Mouse (Mus musculus): Measurements from ENCODE around the gene Ear1. TPM values are rescaled to one million over a fixed set of nuclear protein-coding genes. Genes with fewer than 3 reads are reported as not detected.
"Not testable (repeated sequence)": the region's sequence is repeated elsewhere in the genome, so short reads cannot be mapped to it uniquely, and the experiment has no call there.

The Ear1 gene
- not detected in 2 replicates for polyA plus RNA-seq (2015; fragmentation: Nextera tagmentation; extraction: Ambion mirVana)

GRCm38 (mm10) chr14:43875417-43875816 lies at the start of gene Ear1:
Gene Ear1, minus strand, starts transcription at chr14:43875517.
- not testable (repeated sequence) for H3K27ac ChIP-seq (ENCODE audit: low read length); H3K9ac ChIP-seq (replicated peaks; ENCODE audit: low read length); H3K4me1 ChIP-seq (ENCODE audit: insufficient read depth, low read length); H3K4me3 ChIP-seq (ENCODE audit: low read length); H3K4me2 ChIP-seq (replicated peaks; ENCODE audit: low read depth, low read length); H3K36me3 ChIP-seq (ENCODE audit: insufficient read depth, low read length); ATAC-seq (ENCODE audit: low FRiP score, low TSS enrichment); H3K27me3 ChIP-seq (ENCODE audit: insufficient read depth, low read length); H3K9me3 ChIP-seq (ENCODE audit: low read length)
- WGBS = 81% methylated on average over 2 of the region's 3 CpGs

GRCm38 (mm10) chr14:43924688-43925403 lies 49.5 kb upstream of the Ear1 start, which contains the start of gene Gm8113:
Gene Gm8113, plus strand, starts transcription at chr14:43925390.
- H3K27ac ChIP-seq (ENCODE audit: low read length) = peak within 1 kb of the TSS; percentile 86
- 11% methylated on average over 10 of the region's 10 CpGs for WGBS
- not testable (repeated sequence) for H3K27me3 ChIP-seq (ENCODE audit: insufficient read depth, low read length)

GRCm38 (mm10) chr14:43923459-43923858 lies 48.1 kb upstream of the Ear1 start, which contains the start of gene Ear10:
Gene Ear10, minus strand, starts transcription at chr14:43923559.
- not testable (repeated sequence) for H3K36me3 ChIP-seq (ENCODE audit: insufficient read depth, low read length); ATAC-seq (ENCODE audit: low FRiP score, low TSS enrichment); H3K4me2 ChIP-seq (replicated peaks; ENCODE audit: low read depth, low read length); H3K9ac ChIP-seq (replicated peaks; ENCODE audit: low read length); H3K4me1 ChIP-seq (ENCODE audit: insufficient read depth, low read length); H3K27ac ChIP-seq (ENCODE audit: low read length); H3K9me3 ChIP-seq (ENCODE audit: low read length); H3K4me3 ChIP-seq (ENCODE audit: low read length); H3K27me3 ChIP-seq (ENCODE audit: insufficient read depth, low read length)
- WGBS = 77% methylated on average over 3 of the region's 3 CpGs

More at GRCm38 (mm10) chr14:43924688-43925403, 49.5 kb upstream of the Ear1 start, which contains the start of gene Gm8113:
- peak within 1 kb of the TSS; percentile 43 for H3K4me2 ChIP-seq (replicated peaks; ENCODE audit: low read depth, low read length)
- H3K4me3 ChIP-seq (ENCODE audit: low read length) = peak within 1 kb of the TSS; percentile 50
- not testable (repeated sequence) for H3K9me3 ChIP-seq (ENCODE audit: low read length); H3K4me1 ChIP-seq (ENCODE audit: insufficient read depth, low read length); H3K36me3 ChIP-seq (ENCODE audit: insufficient read depth, low read length)
- ATAC-seq (ENCODE audit: low FRiP score, low TSS enrichment) = peak; percentile 99
- peak within 1 kb of the TSS; percentile 72 for H3K9ac ChIP-seq (replicated peaks; ENCODE audit: low read length)

GRCm38 (mm10) chr14:43918214-43918613 lies 42.9 kb upstream of the Ear1 start:
- not testable (repeated sequence) for H3K9me3 ChIP-seq (ENCODE audit: low read length); H3K27me3 ChIP-seq (ENCODE audit: insufficient read depth, low read length); H3K36me3 ChIP-seq (ENCODE audit: insufficient read depth, low read length); H3K4me3 ChIP-seq (ENCODE audit: low read length); H3K4me2 ChIP-seq (replicated peaks; ENCODE audit: low read depth, low read length); ATAC-seq (ENCODE audit: low FRiP score, low TSS enrichment); H3K27ac ChIP-seq (ENCODE audit: low read length); H3K4me1 ChIP-seq (ENCODE audit: insufficient read depth, low read length); H3K9ac ChIP-seq (replicated peaks; ENCODE audit: low read length)

- H3K27me3 ChIP-seq (ENCODE audit: insufficient read depth, low read length); H3K36me3 ChIP-seq (ENCODE audit: insufficient read depth, low read length); H3K4me1 ChIP-seq (ENCODE audit: insufficient read depth, low read length); H3K27ac ChIP-seq (ENCODE audit: low read length); ATAC-seq (ENCODE audit: low FRiP score, low TSS enrichment); H3K4me3 ChIP-seq (ENCODE audit: low read length); H3K9ac ChIP-seq (replicated peaks; ENCODE audit: low read length); H3K9me3 ChIP-seq (ENCODE audit: low read length); H3K4me2 ChIP-seq (replicated peaks; ENCODE audit: low read depth, low read length): not testable (repeated sequence)
- 83% methylated on average over 3 of the region's 3 CpGs for WGBS
Observed at GRCm38 (mm10) chr14:43898577-43898976, 23.3 kb upstream of the Ear1 start.

- not testable (repeated sequence) for ATAC-seq (ENCODE audit: low FRiP score, low TSS enrichment); H3K36me3 ChIP-seq (ENCODE audit: insufficient read depth, low read length); H3K4me1 ChIP-seq (ENCODE audit: insufficient read depth, low read length); H3K27ac ChIP-seq (ENCODE audit: low read length); H3K27me3 ChIP-seq (ENCODE audit: insufficient read depth, low read length); H3K9ac ChIP-seq (replicated peaks; ENCODE audit: low read length); H3K9me3 ChIP-seq (ENCODE audit: low read length); H3K4me3 ChIP-seq (ENCODE audit: low read length); H3K4me2 ChIP-seq (replicated peaks; ENCODE audit: low read depth, low read length)
- 56% methylated on average over 1 of the region's 2 CpGs for WGBS
Observed at GRCm38 (mm10) chr14:43895357-43895756, 20.0 kb upstream of the Ear1 start.

- H3K36me3 ChIP-seq (ENCODE audit: insufficient read depth, low read length); H3K4me3 ChIP-seq (ENCODE audit: low read length); ATAC-seq (ENCODE audit: low FRiP score, low TSS enrichment); H3K9ac ChIP-seq (replicated peaks; ENCODE audit: low read length); H3K27ac ChIP-seq (ENCODE audit: low read length); H3K4me2 ChIP-seq (replicated peaks; ENCODE audit: low read depth, low read length); H3K9me3 ChIP-seq (ENCODE audit: low read length); H3K4me1 ChIP-seq (ENCODE audit: insufficient read depth, low read length); H3K27me3 ChIP-seq (ENCODE audit: insufficient read depth, low read length): not testable (repeated sequence)
- 86% methylated on average over 1 of the region's 1 CpGs for WGBS
Observed at GRCm38 (mm10) chr14:43891288-43891687, 16.0 kb upstream of the Ear1 start.

GRCm38 (mm10) chr14:43886235-43886634 lies 10.9 kb upstream of the Ear1 start:
- H3K4me2 ChIP-seq (replicated peaks; ENCODE audit: low read depth, low read length); H3K9me3 ChIP-seq (ENCODE audit: low read length); H3K9ac ChIP-seq (replicated peaks; ENCODE audit: low read length); H3K27me3 ChIP-seq (ENCODE audit: insufficient read depth, low read length); H3K4me1 ChIP-seq (ENCODE audit: insufficient read depth, low read length); H3K27ac ChIP-seq (ENCODE audit: low read length); H3K36me3 ChIP-seq (ENCODE audit: insufficient read depth, low read length); H3K4me3 ChIP-seq (ENCODE audit: low read length); ATAC-seq (ENCODE audit: low FRiP score, low TSS enrichment): not testable (repeated sequence)
- whole genome bisulfite sequencing = 38% methylated on average over 1 of the region's 1 CpGs

- not testable (repeated sequence) for H3K4me1 ChIP-seq (ENCODE audit: insufficient read depth, low read length); H3K27ac ChIP-seq (ENCODE audit: low read length); H3K27me3 ChIP-seq (ENCODE audit: insufficient read depth, low read length); ATAC-seq (ENCODE audit: low FRiP score, low TSS enrichment); H3K4me2 ChIP-seq (replicated peaks; ENCODE audit: low read depth, low read length); H3K4me3 ChIP-seq (ENCODE audit: low read length); H3K36me3 ChIP-seq (ENCODE audit: insufficient read depth, low read length); H3K9ac ChIP-seq (replicated peaks; ENCODE audit: low read length); H3K9me3 ChIP-seq (ENCODE audit: low read length)
- WGBS = 91% methylated on average over 5 of the region's 5 CpGs
Observed at GRCm38 (mm10) chr14:43879966-43880545, 4.7 kb upstream of the Ear1 start.

GRCm38 (mm10) chr14:43877789-43878188 lies 2.5 kb upstream of the Ear1 start:
- H3K4me1 ChIP-seq (ENCODE audit: insufficient read depth, low read length); H3K4me3 ChIP-seq (ENCODE audit: low read length); ATAC-seq (ENCODE audit: low FRiP score, low TSS enrichment); H3K36me3 ChIP-seq (ENCODE audit: insufficient read depth, low read length); H3K9me3 ChIP-seq (ENCODE audit: low read length); H3K27me3 ChIP-seq (ENCODE audit: insufficient read depth, low read length); H3K4me2 ChIP-seq (replicated peaks; ENCODE audit: low read depth, low read length); H3K9ac ChIP-seq (replicated peaks; ENCODE audit: low read length); H3K27ac ChIP-seq (ENCODE audit: low read length): not testable (repeated sequence)
- 40% methylated on average over 1 of the region's 2 CpGs for WGBS
